Mouse (Mus musculus) kidney, adult 10 weeks (tissue): ENCODE data around the gene Hsf2. TPM values are rescaled to one million over a fixed set of nuclear protein-coding genes. Genes with fewer than 3 reads are reported as not detected.

Experiments
- polyA plus RNA-seq: library from polyadenylated mRNA; stranded (reverse); fragments of 350-450 nt; fragmentation: Illumina TruSeq; extraction: RNeasy Lipid Tissue Mini Kit (QIAGEN cat#74804); gene quantifications from one replicate; pipeline ENCODE4 v1.2.3, GENCODE M21; 2014; ENCODE audit warnings: low read depth, low replicate concordance

Hsf2 gene
- 52.9 TPM for polyA plus RNA-seq

DNA sequence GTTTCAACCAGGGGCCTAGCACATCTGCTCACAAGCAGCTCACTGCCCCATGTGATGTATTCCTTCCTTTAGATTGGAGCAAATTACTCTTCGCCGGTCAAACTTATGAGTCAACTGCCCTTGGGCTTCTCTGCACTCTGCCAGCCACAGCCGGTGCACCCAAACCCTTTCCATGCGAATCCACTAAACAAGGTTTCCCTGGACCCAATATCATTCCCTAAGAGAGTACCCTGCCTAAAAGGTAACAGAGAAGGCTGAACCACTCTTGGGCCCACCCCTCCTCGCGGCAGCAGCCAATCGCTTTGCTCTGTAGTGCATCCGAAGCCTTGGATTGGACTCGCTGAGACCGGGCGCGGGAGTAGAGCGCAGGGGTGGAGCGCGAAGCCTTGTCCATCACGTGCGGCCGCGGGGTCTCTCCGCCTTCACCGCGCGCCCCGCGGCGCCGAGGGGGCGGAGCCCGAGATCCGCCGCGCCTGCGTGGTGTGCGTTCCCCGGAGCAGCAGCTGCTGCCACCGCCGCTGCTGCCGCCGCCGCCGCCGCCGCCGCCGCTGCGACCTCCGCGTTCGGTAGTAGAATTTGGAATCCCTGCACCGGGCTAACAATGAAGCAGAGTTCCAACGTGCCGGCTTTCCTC, at the start of gene Hsf2:
Gene Hsf2 (plus strand): TSS at position 478 of the 634 bp plus-strand sequence.

DNA sequence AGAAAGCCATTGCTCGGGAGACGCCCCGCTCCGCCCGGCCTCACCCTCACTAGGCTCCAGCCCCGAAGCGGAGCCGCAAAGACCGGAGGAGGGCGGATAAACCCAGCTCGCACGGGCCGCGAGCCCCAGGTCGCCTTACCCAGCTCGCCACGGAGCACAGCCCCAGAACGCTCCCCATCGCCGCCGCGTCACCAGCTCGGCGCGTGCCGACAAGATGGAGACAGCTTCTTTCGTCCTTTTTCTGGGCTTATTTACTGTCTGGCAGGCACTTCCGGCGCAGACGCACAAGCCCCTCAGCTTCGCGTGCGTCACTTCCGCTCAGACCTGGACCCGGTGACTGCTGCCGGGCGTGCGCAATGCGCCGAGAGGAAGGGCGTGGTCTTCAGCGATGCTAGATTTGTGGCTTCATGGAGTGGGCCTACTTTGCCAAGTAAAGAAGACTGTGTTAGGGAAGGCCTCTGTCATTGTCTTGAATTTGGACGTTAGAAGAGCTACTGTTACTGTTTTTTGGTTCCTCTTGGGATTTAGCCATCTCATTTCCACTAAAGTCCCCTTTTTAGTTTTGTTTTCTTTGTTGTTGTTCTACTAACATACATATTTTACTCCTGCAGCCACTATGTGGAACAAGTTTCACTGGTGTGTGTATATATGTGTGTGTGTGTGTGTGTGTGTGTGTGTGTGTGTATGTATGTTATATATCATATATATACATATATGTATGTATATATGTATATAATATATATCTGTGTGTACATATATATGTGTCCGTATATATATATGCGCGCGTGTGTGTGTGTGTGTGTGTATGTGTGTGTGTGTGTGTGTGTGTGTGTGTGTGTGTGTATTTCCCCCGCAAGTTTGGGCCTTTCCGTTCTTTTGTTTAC, 46.3 kb downstream of the Hsf2 start, which contains the start of gene Serinc1:
Gene Serinc1 (minus strand): TSS at position 313 of the 884 bp plus-strand sequence.

Other genes with a start within 250 kb of the Hsf2 start
- 570 TPM for gene Serinc1, start 46.1 kb downstream of the Hsf2 start, polyA plus RNA-seq
- gene Pkib, start 145.6 kb downstream of the Hsf2 start, polyA plus RNA-seq, result 2.7 TPM